Mouse (Mus musculus) heart, postnatal 14 days (tissue): ENCODE results near the gene Crhbp. TPM values are rescaled to one million over a fixed set of nuclear protein-coding genes. Genes with fewer than 3 reads are reported as not detected.
A peak's percentile ranks its signal among the peaks of the same experiment; 100 is the strongest.

Experiments used
- DNase-seq, 2 experiments: peaks; one replicate each; pipeline ENCODE4 v3.0.0; 2021 to 2022
- intact Hi-C: fragments of 180-260 bp; cut with DNase I; formaldehyde crosslinking; loops from one replicate; pipeline ENCODE4 v1.15.1; 2025
- long read RNA-seq, 2 experiments: library from polyadenylated mRNA; stranded (forward); transcript quantifications; one replicate each; pipeline ENCODE4 v2.0.0; 2021
- total RNA-seq, 2 experiments: library from RNA; stranded (reverse); gene quantifications; 2 replicates each; pipeline ENCODE4 v1.2.3; 2021

Gene Crhbp
- not detected for total RNA-seq
- long read RNA-seq, experiment 1: 0 reads
- long read RNA-seq, experiment 2: 0 reads

DNA sequence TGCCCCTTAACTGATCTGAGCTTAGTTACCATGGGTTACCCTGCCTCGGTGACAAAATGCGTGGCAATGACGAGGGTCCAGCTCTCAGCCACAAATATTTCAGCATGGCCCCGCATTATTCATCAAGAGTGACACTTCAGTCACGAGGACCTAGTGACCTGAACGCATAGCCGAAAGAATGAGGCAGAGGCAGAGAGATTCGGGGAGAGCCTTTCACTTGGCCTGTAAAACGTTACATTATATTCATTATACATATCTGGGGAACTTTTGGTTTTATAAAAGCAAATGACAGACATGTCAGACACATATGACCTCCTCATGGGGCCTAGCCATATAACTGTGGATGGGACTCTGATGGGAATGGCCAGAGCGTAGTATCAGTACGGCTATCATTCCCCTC, at the start of gene Crhbp:
Gene Crhbp, minus strand, starts transcription at position 101 of the 400 bp plus-strand sequence.
- intact Hi-C loops: no loop called here
- DNase-seq: no peak

DNA sequence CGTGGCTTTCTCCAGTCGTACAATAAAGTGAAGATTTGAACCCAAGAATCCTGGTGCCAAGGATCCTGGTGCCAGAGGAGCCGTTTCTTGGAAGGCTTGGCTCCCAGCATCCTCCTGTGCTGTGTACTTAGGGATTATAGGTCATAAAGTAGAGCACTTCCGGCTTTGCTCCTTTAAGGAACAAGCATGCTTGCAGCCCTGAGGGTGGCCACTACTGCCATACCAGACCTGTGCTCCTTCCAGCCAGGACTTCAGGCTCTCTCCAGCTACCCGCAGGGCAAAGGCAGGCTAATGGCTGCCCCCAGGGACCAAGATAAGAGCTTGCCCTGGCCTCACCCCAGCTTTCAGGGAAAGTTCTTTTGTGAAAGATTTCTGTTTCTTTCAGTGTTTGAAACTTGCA, 48.6 kb upstream of the Crhbp start:
- no peak for DNase-seq
- intact Hi-C loops: no loop called here

GRCm38 (mm10) chr13:95491327-95491726, 46.6 kb upstream of the Crhbp start:
- intact Hi-C loops: no loop called here
- DNase-seq: no peak

GRCm38 (mm10) chr13:95484664-95485063, 39.9 kb upstream of the Crhbp start:
- intact Hi-C loops: loop anchor here (5.0 kb wide), 1 partner anchor 507 kb away; the partner anchor contains the start of gene Wdr41
- DNase-seq: no peak

- DNase-seq: peak; percentile 76 to 90
- intact Hi-C loops: loop anchor here (1.0 to 5.0 kb wide), 2 partner anchors 91 to 504 kb away; partner anchors contain the start of gene Wdr41
These were observed 36.7 kb upstream of the Crhbp start for GRCm38 (mm10) chr13:95481428-95481827.

GRCm38 (mm10) chr13:95478671-95479413, 34.1 kb upstream of the Crhbp start, which contains the start of gene S100z:
S100z (minus strand) TSS chr13:95478721.
- intact Hi-C loops: no loop called here
- DNase-seq: no peak

- DNase-seq: no peak
- intact Hi-C loops: no loop called here
These were observed 32.4 kb upstream of the Crhbp start for GRCm38 (mm10) chr13:95477173-95477572.

- no peak for DNase-seq
- intact Hi-C loops: no loop called here
These were observed 30.4 kb upstream of the Crhbp start for GRCm38 (mm10) chr13:95475124-95475523.

DNA sequence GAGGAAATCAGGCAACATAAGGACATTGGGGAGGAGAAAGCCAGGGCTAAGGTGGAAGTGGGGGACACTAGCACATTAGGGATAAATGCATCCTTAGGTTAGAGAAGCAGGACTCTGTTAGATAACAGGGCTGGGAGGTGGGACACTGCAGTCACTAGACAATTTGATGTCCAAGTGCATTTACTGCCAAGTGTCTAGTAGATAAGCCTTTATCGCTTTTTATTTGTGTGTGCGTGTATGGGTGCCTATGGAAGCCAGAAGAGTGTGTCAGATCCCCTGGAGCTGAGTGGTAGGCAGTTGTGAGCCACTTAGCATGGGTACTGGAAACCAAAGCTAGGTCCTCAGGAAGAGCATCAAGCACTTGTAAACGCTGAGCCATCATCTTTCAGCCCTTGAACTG, 29.6 kb upstream of the Crhbp start:
- intact Hi-C loops: no loop called here
- no peak for DNase-seq

- intact Hi-C loops: no loop called here
- no peak for DNase-seq
These were observed 26.2 kb upstream of the Crhbp start for GRCm38 (mm10) chr13:95470970-95471369.

DNA sequence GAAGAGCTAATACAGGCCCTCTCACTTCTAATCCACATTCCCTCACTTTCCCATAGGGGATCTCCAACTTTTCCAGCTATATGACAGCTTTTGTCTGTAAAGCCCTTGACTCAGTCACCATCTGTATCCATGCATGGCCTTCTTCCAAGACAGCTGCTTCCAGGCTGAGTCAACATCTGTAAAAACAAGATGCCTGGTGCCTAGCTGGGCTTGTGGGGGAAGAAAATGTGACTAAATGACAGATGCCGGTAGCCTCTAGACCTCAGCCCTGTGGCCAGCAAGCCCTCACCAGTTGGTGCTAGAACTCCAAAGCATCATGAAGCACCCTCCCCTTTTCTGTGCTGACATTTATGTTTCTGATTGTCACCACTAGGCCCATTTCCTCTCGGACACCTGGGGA, 6.8 kb upstream of the Crhbp start:
- DNase-seq: peak in 1 of 2 experiments; percentile 49
- intact Hi-C loops: loop anchor here (5.0 kb wide), 1 partner anchor 1486 kb away; no protein-coding TSS in a partner anchor

- intact Hi-C loops: loop anchor here (5.0 kb wide), 1 partner anchor 1487 kb away; no protein-coding TSS in a partner anchor
- no peak for DNase-seq
These were observed 6.0 kb upstream of the Crhbp start for GRCm38 (mm10) chr13:95450636-95451210.

DNA sequence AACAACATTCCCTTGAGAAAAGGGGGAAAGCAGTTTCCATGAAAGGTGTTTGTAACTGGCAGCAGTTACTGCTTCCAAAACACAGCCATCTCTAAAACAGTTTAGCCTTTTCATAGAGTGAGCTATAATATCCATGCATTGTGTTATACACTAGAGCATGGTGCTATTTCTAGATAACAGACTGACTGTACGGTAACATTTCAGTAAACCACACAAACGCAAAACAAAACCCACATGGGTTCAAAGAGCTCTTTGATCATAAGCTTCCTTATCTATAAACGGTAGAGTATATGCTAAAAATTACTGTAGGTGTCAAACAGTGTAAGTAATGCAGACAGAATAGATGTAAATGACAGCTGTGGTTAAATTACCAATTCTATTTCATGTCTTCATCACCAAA, 5.0 kb upstream of the Crhbp start:
- intact Hi-C loops: loop anchor here (5.0 kb wide), 1 partner anchor 1488 kb away; no protein-coding TSS in a partner anchor
- DNase-seq: no peak

DNA sequence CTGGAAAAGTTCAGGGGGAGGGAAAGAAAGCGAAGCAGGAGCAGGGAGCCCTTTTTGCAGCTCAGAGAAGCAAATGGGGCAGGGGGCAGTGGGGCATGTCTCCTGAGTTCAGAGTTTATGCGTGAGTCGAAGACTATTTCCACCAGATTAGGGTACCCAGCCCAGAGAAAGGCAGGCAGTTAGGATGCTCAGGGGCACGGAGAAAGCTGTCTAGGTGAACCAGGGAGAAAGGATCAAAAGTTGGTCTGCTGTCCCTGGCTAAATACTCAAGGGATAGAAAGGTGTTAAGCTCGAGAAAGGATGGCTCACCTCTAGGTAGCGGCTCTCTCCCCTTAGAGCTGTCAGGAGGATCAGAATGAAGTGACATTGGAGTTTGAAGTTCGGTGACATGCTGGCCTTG, 433 bp downstream of the Crhbp start:
- intact Hi-C loops: no loop called here
- DNase-seq: no peak

DNA sequence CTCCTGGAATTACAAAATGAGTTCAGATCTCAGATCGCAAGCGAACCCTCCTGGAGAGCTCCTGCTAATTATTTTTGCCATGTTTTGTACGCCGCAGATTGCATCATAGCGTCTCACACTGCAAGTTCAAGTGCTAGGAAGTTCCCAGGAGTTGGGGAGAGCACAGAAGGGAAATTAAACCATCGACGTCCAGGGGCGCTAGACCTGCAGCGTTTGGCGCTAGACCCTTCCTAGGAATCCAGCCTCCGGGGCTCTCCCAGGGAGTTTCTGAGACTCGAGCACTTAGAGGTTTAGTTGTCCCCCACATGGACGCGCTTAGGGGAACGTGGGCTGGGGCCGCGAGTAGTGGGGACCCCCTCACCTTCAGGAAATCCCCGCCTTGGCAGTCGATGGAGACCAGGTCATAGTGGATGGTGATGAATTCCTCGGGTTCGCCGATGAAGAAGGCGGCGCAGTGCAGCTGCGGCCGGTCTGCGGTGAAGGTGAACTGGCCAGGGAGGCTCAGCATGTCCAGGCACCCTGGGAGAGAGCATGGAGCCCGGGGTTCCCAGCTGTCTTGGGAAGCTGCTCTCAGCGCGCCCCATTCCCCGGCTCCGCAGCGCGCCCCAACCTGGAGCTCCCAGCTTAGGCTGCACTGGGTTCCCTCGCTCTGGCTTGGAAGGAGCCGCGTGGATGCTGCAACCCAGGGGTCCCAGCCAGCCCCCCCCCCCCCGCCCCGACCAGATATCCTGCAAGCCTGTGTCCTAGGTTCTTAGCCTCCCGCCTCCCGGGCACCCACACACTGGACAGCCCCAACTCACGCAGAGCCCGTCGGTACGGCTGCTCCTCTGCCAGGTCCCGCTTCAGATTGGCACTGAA, 1.1 kb downstream of the Crhbp start:
- DNase-seq: peak in 1 of 2 experiments; percentile 21
- intact Hi-C loops: no loop called here

DNA sequence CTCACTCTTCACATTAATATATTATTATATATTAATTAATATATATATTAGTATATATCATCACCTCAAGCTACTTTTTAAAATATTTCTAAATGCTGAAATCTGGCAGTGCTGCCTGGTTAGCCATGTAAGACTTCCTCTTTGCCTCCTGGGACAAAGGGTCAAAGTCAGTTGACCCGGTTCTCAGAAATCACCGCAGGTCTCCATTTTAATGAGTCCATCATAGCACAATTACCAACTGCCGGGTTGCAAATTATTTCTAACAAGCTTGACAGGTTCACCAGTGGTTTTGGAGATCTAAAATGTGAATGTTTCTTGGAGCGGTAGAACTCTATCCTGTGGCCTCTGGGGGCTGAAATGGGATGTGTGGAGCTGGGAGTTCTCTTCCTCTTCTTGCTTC, 1.8 kb downstream of the Crhbp start:
- intact Hi-C loops: no loop called here
- no peak for DNase-seq

DNA sequence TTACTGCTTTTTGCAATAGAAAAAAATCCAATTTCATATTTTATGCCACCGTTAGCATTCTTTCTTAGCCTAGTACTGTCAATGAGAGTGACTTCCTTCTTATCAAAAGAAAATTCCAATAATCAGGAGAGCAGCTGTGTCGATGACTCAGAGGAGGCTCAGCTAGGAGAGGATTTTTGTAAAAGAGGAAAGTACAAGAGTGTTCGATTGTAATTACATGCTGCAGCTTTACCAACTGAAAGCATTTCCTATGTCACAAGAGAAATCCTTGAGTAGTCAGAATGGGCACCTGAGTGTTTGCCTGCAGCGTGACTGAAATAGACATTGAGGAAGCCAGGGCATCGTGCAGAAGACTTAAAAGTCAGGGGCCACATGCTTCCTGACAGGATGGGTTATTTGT, 5.2 kb downstream of the Crhbp start:
- no peak for DNase-seq
- intact Hi-C loops: no loop called here

DNA sequence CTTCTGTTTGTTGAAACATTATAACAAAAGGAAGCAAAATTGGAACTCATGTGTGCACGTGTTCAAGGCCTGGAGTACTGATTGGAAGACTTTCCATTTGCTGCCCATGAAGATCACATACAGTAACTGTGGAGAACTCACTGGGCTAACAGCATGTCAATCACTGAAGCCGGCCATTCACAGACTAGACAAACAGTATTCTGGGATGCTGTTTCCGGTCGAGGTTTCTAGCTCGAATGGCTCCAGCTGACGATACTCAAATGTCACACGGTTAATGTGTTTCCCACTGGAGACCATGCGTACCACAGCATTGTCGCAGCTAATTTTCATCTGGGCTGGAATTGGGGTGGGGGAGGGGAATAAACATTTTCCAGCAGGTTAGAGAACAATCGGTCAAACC, 13.0 kb downstream of the Crhbp start:
- no peak for DNase-seq

GRCm38 (mm10) chr13:95427499-95427898, 17.2 kb downstream of the Crhbp start:
- intact Hi-C loops: no loop called here
- DNase-seq: no peak

More for the DNA sequence above, 13.0 kb downstream of the Crhbp start:
- intact Hi-C loops: no loop called here

GRCm38 (mm10) chr13:95426421-95426820, 18.3 kb downstream of the Crhbp start:
- intact Hi-C loops: no loop called here
- peak; percentile 16 to 18 for DNase-seq

- intact Hi-C loops: no loop called here
- DNase-seq: no peak
These were observed 19.2 kb downstream of the Crhbp start for GRCm38 (mm10) chr13:95425484-95425883.
